Mouse (Mus musculus) kidney, adult 11 months (tissue): ENCODE measurements around the gene Stmn1.

Source experiments
- DNase-seq: peaks from one replicate; pipeline ENCODE4 v3.0.0; 2022

The Stmn1 gene

GRCm38 (mm10) chr4:134517719-134518118 lies 49.6 kb downstream of the Stmn1 start:
- no peak for DNase-seq

- no peak for DNase-seq
Measured at GRCm38 (mm10) chr4:134518541-134518940, 50.4 kb downstream of the Stmn1 start.

- no peak for DNase-seq
Measured at GRCm38 (mm10) chr4:134519281-134519680, 51.2 kb downstream of the Stmn1 start.
